Mouse (Mus musculus): ENCODE results near the gene Helz.
"Not testable (repeated sequence)": the region's sequence is repeated elsewhere in the genome, so short reads cannot be mapped to it uniquely, and the experiment has no call there.

Gene Helz

GRCm38 (mm10) chr11:107547351-107548203 lies at the start of gene Helz:
TSS of gene Helz (plus strand) at chr11:107547930.
- DNase-seq (ENCODE audit: low read depth in 1 of 2, low spot score in 2 of 2): peak; percentile 13 to 22

GRCm38 (mm10) chr11:107502801-107503200 lies 44.9 kb upstream of the Helz start:
- no peak for DNase-seq (ENCODE audit: low read depth in 1 of 2, low spot score in 2 of 2)

GRCm38 (mm10) chr11:107504364-107504763 lies 43.4 kb upstream of the Helz start:
- DNase-seq (ENCODE audit: low read depth in 1 of 2, low spot score in 2 of 2): not testable (repeated sequence)

- no peak for DNase-seq (ENCODE audit: low read depth in 1 of 2, low spot score in 2 of 2)
Observed at GRCm38 (mm10) chr11:107506260-107506659, 41.5 kb upstream of the Helz start.

GRCm38 (mm10) chr11:107509631-107510338 lies 37.9 kb upstream of the Helz start:
- no peak for DNase-seq (ENCODE audit: low read depth in 1 of 2, low spot score in 2 of 2)

GRCm38 (mm10) chr11:107510362-107511269 lies 37.1 kb upstream of the Helz start:
- DNase-seq (ENCODE audit: low read depth in 1 of 2, low spot score in 2 of 2): no peak

GRCm38 (mm10) chr11:107511954-107512353 lies 35.8 kb upstream of the Helz start:
- DNase-seq (ENCODE audit: low read depth in 1 of 2, low spot score in 2 of 2): peak in 1 of 2 experiments; percentile 19

GRCm38 (mm10) chr11:107513047-107513446 lies 34.7 kb upstream of the Helz start:
- no peak for DNase-seq (ENCODE audit: low read depth in 1 of 2, low spot score in 2 of 2)

- DNase-seq (ENCODE audit: low read depth in 1 of 2, low spot score in 2 of 2): no peak
Observed at GRCm38 (mm10) chr11:107516387-107516786, 31.3 kb upstream of the Helz start.

- no peak for DNase-seq (ENCODE audit: low read depth in 1 of 2, low spot score in 2 of 2)
Observed at GRCm38 (mm10) chr11:107518645-107519429, 28.9 kb upstream of the Helz start.

- DNase-seq (ENCODE audit: low read depth in 1 of 2, low spot score in 2 of 2): no peak
Observed at GRCm38 (mm10) chr11:107521153-107521552, 26.6 kb upstream of the Helz start.

- no peak for DNase-seq (ENCODE audit: low read depth in 1 of 2, low spot score in 2 of 2)
Observed at GRCm38 (mm10) chr11:107524966-107525365, 22.8 kb upstream of the Helz start.

GRCm38 (mm10) chr11:107527632-107528031 lies 20.1 kb upstream of the Helz start:
- DNase-seq (ENCODE audit: low read depth in 1 of 2, low spot score in 2 of 2): no peak

GRCm38 (mm10) chr11:107529320-107529719 lies 18.4 kb upstream of the Helz start:
- no peak for DNase-seq (ENCODE audit: low read depth in 1 of 2, low spot score in 2 of 2)

- DNase-seq (ENCODE audit: low read depth in 1 of 2, low spot score in 2 of 2): no peak
Observed at GRCm38 (mm10) chr11:107531445-107531844, 16.3 kb upstream of the Helz start.

- DNase-seq (ENCODE audit: low read depth in 1 of 2, low spot score in 2 of 2): no peak
Observed at GRCm38 (mm10) chr11:107532271-107532670, 15.5 kb upstream of the Helz start.

- DNase-seq (ENCODE audit: low read depth in 1 of 2, low spot score in 2 of 2): no peak
Observed at GRCm38 (mm10) chr11:107538994-107539393, 8.7 kb upstream of the Helz start.

- no peak for DNase-seq (ENCODE audit: low read depth in 1 of 2, low spot score in 2 of 2)
Observed at GRCm38 (mm10) chr11:107540339-107540738, 7.4 kb upstream of the Helz start.

- no peak for DNase-seq (ENCODE audit: low read depth in 1 of 2, low spot score in 2 of 2)
Observed at GRCm38 (mm10) chr11:107545747-107546476, 1.8 kb upstream of the Helz start.
